Mouse (Mus musculus) midbrain, postnatal 0 days (tissue): ENCODE results near the gene Maip1. TPM values are rescaled to one million over a fixed set of nuclear protein-coding genes. Genes with fewer than 3 reads are reported as not detected.

Experiments
- ATAC-seq: fragments of 200-750 bp; cut with Nextera tagmentation; 2 replicates; pipeline ENCODE4 v1.8.0; 2017; ENCODE audit warnings: moderate number of reproducible peaks, mild to moderate bottlenecking, moderate TSS enrichment, moderate library complexity; ENCODE audit not compliant: low FRiP score
- DNase-seq: peaks from one replicate; pipeline ENCODE4 v3.0.0-alpha.2; 2015; ENCODE audit warnings: low spot score
- H3K27ac ChIP-seq: fragments of 300-500 bp; sonication (generic); 2 replicates; pipeline ENCODE4 v1.5.1; 2014; ENCODE audit warnings: low read depth, mild to moderate bottlenecking, low read length, mixed read lengths
- H3K27me3 ChIP-seq: fragments of 300-500 bp; sonication (generic); 2 replicates; pipeline ENCODE4 v1.6.1; 2014; ENCODE audit warnings: low read length, control low read depth, mixed read lengths; ENCODE audit not compliant: insufficient read depth
- H3K36me3 ChIP-seq: fragments of 300-500 bp; sonication (generic); 2 replicates; pipeline ENCODE4 v1.6.1; 2014; ENCODE audit warnings: low read length, control low read depth, mixed read lengths; ENCODE audit not compliant: insufficient read depth
- H3K4me1 ChIP-seq: fragments of 300-500 bp; sonication (generic); 2 replicates; pipeline ENCODE4 v1.6.1; 2014; ENCODE audit warnings: mild to moderate bottlenecking, control low read depth, antibody characterized with exemption, low read length, mixed read lengths; ENCODE audit not compliant: insufficient read depth
- H3K4me2 ChIP-seq: fragments of 300-500 bp; sonication (generic); 2 replicates; pipeline ENCODE4 v1.6.1; 2014; ENCODE audit warnings: low read depth, mild to moderate bottlenecking, low read length, mixed read lengths; ENCODE audit not compliant: poor library complexity, severe bottlenecking
- H3K4me3 ChIP-seq: fragments of 300-500 bp; sonication (generic); 2 replicates; pipeline ENCODE4 v1.5.1; 2014; ENCODE audit warnings: low read depth, mild to moderate bottlenecking, low read length, moderate library complexity
- H3K9ac ChIP-seq: fragments of 300-500 bp; sonication (generic); replicated peaks from 2 replicates; pipeline ENCODE4 v1.6.1; 2014; ENCODE audit warnings: mild to moderate bottlenecking, low read length, moderate library complexity, mixed read lengths; ENCODE audit not compliant: poor library complexity, severe bottlenecking
- H3K9me3 ChIP-seq: fragments of 300-500 bp; sonication (generic); 2 replicates; pipeline ENCODE4 v1.6.1; 2016; ENCODE audit warnings: low read length, control low read depth
- CTCF ChIP-seq: IDR thresholded peaks from 2 replicates; pipeline ENCODE4 v1.5.1; 2016; ENCODE audit warnings: antibody characterized with exemption, mild to moderate bottlenecking
- WGBS: fragments of 180-500 bp; shearing (Covaris S2); extraction: QIAGEN DNeasy Blood & Tissue Kit; methylation state at CpG from one replicate; pipeline ENCODE4 v1.1.7; 2014; 5-methylcytosine and 5-hydroxymethylcytosine counted together
- polyA plus RNA-seq: library from polyadenylated mRNA; unstranded; fragments of >200 nt; fragmentation: Nextera tagmentation; extraction: Ambion mirVana; gene quantifications from 2 replicates; pipeline ENCODE4 v1.2.1, GENCODE M21; 2015
- total RNA-seq: library from RNA; depleted of rRNA; stranded (reverse); fragments of >200 nt; gene quantifications from 2 replicates; pipeline ENCODE4 v1.2.3, GENCODE M21; 2014

The Maip1 gene
- total and polyA plus RNA-seq, 2 experiments from 2014 or later, result 9.0 to 20.8 TPM

- H3K36me3 ChIP-seq, result no peaks in the 10 kb centered on the region
- no peaks in the 10 kb centered on the region for H3K9me3 ChIP-seq
- H3K27me3 ChIP-seq, result no peaks in the 10 kb centered on the region
- peak overlapping the region; percentile 22; the same call in 1 of the 2 replicates for H3K4me3 ChIP-seq
- DNase-seq, result no peak
- TF ChIP-seq CTCF, result no peak
- H3K27ac ChIP-seq, result no peak overlapping the region
- 56% methylated on average over 9 of the region's 9 CpGs for WGBS
- H3K9ac ChIP-seq, result no peak overlapping the region
- peak overlapping the region; percentile 46 for H3K4me2 ChIP-seq
- no peak for ATAC-seq
- H3K4me1 ChIP-seq, result no peaks in the 10 kb centered on the region
These were observed 30.3 kb downstream of the Maip1 start for GRCm38 (mm10) chr1:57436408-57436807.

- WGBS, result 9% methylated on average over 9 of the region's 9 CpGs
- H3K27ac ChIP-seq, result no peak overlapping the region
- H3K36me3 ChIP-seq, result no peaks in the 10 kb centered on the region
- ATAC-seq (peak; percentile 66), DNase-seq (peak; percentile 64)
- no peaks in the 10 kb centered on the region for H3K4me1 ChIP-seq
- H3K4me2 ChIP-seq, result peak overlapping the region; percentile 46
- H3K9me3 ChIP-seq, result no peaks in the 10 kb centered on the region
- no peak overlapping the region for H3K9ac ChIP-seq
- TF ChIP-seq CTCF, result no peak
- H3K4me3 ChIP-seq, result peak overlapping the region; percentile 22; the same call in 1 of the 2 replicates
- H3K27me3 ChIP-seq, result no peaks in the 10 kb centered on the region
These were observed 30.8 kb downstream of the Maip1 start for GRCm38 (mm10) chr1:57436954-57437353.

- H3K4me3 ChIP-seq, result no peak overlapping the region
- no peaks in the 10 kb centered on the region for H3K4me1 ChIP-seq
- H3K27ac ChIP-seq, result no peak overlapping the region
- H3K9ac ChIP-seq, result no peak overlapping the region
- DNase-seq (no peak), ATAC-seq (no peak)
- 86% methylated on average over 6 of the region's 6 CpGs for WGBS
- TF ChIP-seq CTCF, result no peak
- no peaks in the 10 kb centered on the region for H3K9me3 ChIP-seq
- H3K36me3 ChIP-seq, result no peaks in the 10 kb centered on the region
- no peak overlapping the region for H3K4me2 ChIP-seq
- no peaks in the 10 kb centered on the region for H3K27me3 ChIP-seq
These were observed 32.9 kb downstream of the Maip1 start for GRCm38 (mm10) chr1:57439026-57439425.

GRCm38 (mm10) chr1:57440771-57441170 is 34.6 kb downstream of the Maip1 start:
- ATAC-seq, result no peak

GRCm38 (mm10) chr1:57445679-57446078 is 39.6 kb downstream of the Maip1 start:
- peak; percentile 23; the same call in 1 of the 2 replicates for ATAC-seq
- WGBS, result 40% methylated on average over 10 of the region's 10 CpGs

More at GRCm38 (mm10) chr1:57440771-57441170, 34.6 kb downstream of the Maip1 start:
- Histone ChIP-seq H3K27ac (no peak overlapping the region), H3K4me2 (no peak overlapping the region), H3K4me1 (no peaks in the 10 kb centered on the region), H3K27me3 (no peaks in the 10 kb centered on the region), H3K9ac (no peak overlapping the region), H3K36me3 (no peaks in the 10 kb centered on the region), H3K4me3 (no peak overlapping the region), H3K9me3 (no peaks in the 10 kb centered on the region)
- no peak for DNase-seq
- TF ChIP-seq CTCF, result no peak
- WGBS, result 69% methylated on average over 4 of the region's 4 CpGs

GRCm38 (mm10) chr1:57450241-57450640 is 44.1 kb downstream of the Maip1 start:
- H3K36me3 ChIP-seq, result no peaks in the 10 kb centered on the region
- no peak overlapping the region for H3K9ac ChIP-seq
- no peaks in the 10 kb centered on the region for H3K27me3 ChIP-seq
- DNase-seq, result no peak
- H3K4me3 ChIP-seq, result no peak overlapping the region
- no peak overlapping the region for H3K4me2 ChIP-seq
- 100% methylated on average over 1 of the region's 1 CpGs for WGBS
- no peaks in the 10 kb centered on the region for H3K9me3 ChIP-seq
- no peak for TF ChIP-seq CTCF
- ATAC-seq, result no peak
- H3K27ac ChIP-seq, result no peak overlapping the region
- H3K4me1 ChIP-seq, result no peaks in the 10 kb centered on the region

More at GRCm38 (mm10) chr1:57445679-57446078, 39.6 kb downstream of the Maip1 start:
- no peaks in the 10 kb centered on the region for H3K27me3 ChIP-seq
- no peak for TF ChIP-seq CTCF
- H3K9ac ChIP-seq, result no peak overlapping the region
- H3K4me2 ChIP-seq, result no peak overlapping the region
- no peak overlapping the region for H3K27ac ChIP-seq
- H3K4me1 ChIP-seq, result no peaks in the 10 kb centered on the region
- DNase-seq, result no peak
- no peaks in the 10 kb centered on the region for H3K36me3 ChIP-seq
- no peaks in the 10 kb centered on the region for H3K9me3 ChIP-seq
- no peak overlapping the region for H3K4me3 ChIP-seq
